Mouse (Mus musculus) Patski (cell line): ENCODE data around the gene Tst. TPM values are rescaled to one million over a fixed set of nuclear protein-coding genes. Genes with fewer than 3 reads are reported as not detected.

Source experiments
- ATAC-seq: fragments of 100-300 bp; one replicate; pipeline ENCODE4 v1.8.0; 2021
- CTCF ChIA-PET: fragments of 350-600 bp; sonication (Branson Sonifier 250); formaldehyde crosslinking; loops from one replicate; lab custom pipeline; 2022; ENCODE audit warnings: inconsistent platforms; lab: Charles Lee
- POLR2A ChIA-PET: fragments of 350-600 bp; sonication (Branson Sonifier 250); formaldehyde crosslinking; loops from one replicate; lab custom pipeline; 2022; ENCODE audit warnings: antibody characterized with exemption, inconsistent platforms; lab: Charles Lee
- DNase-seq: peaks from one replicate; pipeline ENCODE4 v3.0.0-alpha.2; 2011; ENCODE audit warnings: low read depth, low spot score
- H3K27me3 ChIP-seq: fragments of 371-371 bp; one replicate; pipeline ENCODE4 v1.5.1; 2021
- CTCF ChIP-seq: fragments of 100-300 bp; IDR thresholded peaks from one replicate; pipeline ENCODE4 v1.5.1; 2021
- in situ Hi-C: fragments of 300-500 bp; cut with MboI; formaldehyde crosslinking; loops from 3 replicates; pipeline ENCODE4 v1.11.1; 2018; ENCODE audit warnings: low pct_unique_long_range_greater_than_20kb, mixed read lengths
- polyA plus RNA-seq: library from polyadenylated mRNA; unstranded; gene quantifications from one replicate; pipeline ENCODE4 v1.2.3, GENCODE M21; 2021

Gene Tst
- polyA plus RNA-seq, 1 experiment from 2014 or later: 23.8 TPM

DNA sequence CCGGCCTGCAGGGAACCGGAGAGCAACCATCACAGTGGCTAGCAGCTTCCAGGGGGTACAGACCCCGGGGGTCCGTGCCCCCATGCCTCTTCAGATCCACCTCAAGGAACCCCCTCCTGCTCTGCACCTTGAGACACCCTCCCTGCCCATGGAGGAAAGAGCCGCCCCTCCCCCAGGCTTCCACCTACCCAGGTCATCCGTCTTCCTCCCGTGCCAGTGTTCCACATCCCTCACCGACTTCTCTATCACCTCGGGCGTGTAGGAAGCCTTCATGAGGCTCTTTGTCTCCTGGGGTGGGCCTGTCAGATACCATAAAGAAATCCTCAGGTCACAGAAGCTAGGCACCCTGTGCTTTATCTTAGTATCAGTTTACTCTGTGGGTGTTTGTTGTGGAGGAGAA lies 27.2 kb downstream of the Tst start:
- TF ChIP-seq CTCF: no peak
- in situ Hi-C loops: no loop called here
- H3K27me3 ChIP-seq: no peaks in the 10 kb centered on the region
- no peak for DNase-seq
- ChIA-PET CTCF (interaction anchor here (1.2 kb wide), 1 partner anchor 10 kb away, joined by 5 read pairs; no protein-coding TSS in a partner anchor), POLR2A (no interaction called here)
- no peak for ATAC-seq

DNA sequence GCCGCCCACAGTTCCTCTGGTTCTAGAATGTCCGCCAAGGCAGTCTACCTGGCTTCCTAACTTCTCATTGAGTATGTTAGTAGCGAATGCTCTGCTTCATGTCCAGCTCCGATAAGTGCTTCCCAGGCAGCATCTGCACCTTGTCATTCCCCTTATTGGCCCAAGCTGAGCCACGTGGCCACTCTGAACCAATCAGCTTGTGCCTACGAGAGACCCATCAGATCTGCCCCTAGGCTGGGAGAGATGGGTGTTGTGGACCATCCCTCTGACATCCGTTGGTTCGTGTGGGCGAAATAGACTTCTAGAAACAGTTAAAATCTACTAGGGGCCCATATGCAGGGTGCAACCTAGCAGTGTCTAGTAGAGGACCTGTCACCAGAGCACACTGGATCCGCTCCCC lies 27.8 kb downstream of the Tst start:
- DNase-seq: no peak
- in situ Hi-C loops: no loop called here
- H3K27me3 ChIP-seq: no peaks in the 10 kb centered on the region
- TF ChIP-seq CTCF: no peak
- CTCF ChIA-PET: interaction anchor here (1.2 kb wide), 1 partner anchor 9 kb away, joined by 5 read pairs; no protein-coding TSS in a partner anchor
- POLR2A ChIA-PET: no interaction called here
- ATAC-seq: no peak

DNA sequence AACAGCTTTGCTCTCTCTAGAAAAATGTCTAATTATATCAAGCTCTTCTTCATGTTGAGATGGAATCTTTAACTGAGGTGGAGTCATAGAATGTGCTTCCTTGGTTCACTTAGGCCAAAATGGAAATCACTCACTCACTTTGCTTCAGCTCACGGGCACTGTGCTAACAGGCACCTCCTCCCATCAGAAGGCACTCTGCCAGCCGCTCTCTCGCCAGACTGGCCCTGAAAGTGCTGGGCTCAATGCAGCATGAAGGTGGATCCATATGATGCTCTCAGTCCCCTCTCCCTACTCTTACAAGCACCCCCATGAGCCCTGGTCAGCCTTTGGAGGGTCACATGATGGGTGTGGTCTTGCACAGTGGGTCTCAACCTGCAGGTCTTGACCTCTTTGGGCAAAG lies 31.5 kb downstream of the Tst start:
- no peak for DNase-seq

GRCm38 (mm10) chr15:78372796-78373195 lies 32.9 kb downstream of the Tst start:
- no peak for TF ChIP-seq CTCF
- H3K27me3 ChIP-seq: no peaks in the 10 kb centered on the region
- ATAC-seq: no peak
- in situ Hi-C loops: loop anchor here (25.0 kb wide), 1 partner anchor 385 kb away; no protein-coding TSS in a partner anchor
- POLR2A ChIA-PET: no interaction called here
- CTCF ChIA-PET: interaction anchor here (1.3 to 2.5 kb wide), 2 partner anchors 49 to 52 kb away, joined by 3 to 5 read pairs; no protein-coding TSS in a partner anchor
- no peak for DNase-seq

More for the DNA sequence above, 31.5 kb downstream of the Tst start:
- CTCF ChIA-PET: interaction anchor here (2.5 kb wide), 1 partner anchor 48 kb away, joined by 5 read pairs; no protein-coding TSS in a partner anchor
- no peak for ATAC-seq
- no peaks in the 10 kb centered on the region for H3K27me3 ChIP-seq
- POLR2A ChIA-PET: no interaction called here
- TF ChIP-seq CTCF: no peak
- in situ Hi-C loops: loop anchor here (25.0 kb wide), 1 partner anchor 387 kb away; no protein-coding TSS in a partner anchor

DNA sequence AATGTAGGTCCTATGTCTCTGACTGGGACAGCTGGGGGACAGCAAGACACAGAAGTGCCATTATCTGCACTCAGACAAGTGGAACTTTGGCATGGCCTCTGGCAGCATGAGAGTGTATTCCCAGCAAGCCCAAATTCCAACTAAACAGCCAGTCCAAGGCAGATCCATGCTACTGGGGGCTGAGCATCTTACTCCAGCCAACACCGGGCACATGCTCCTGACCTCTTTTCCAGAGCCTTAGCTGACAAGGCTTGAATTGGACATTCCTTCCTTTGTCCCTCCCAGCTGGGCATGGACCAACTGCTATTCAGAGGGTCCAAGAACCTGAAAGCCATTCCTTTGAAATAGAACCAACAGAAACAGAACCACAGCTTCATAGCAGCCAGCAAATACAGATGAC lies 36.1 kb downstream of the Tst start:
- ATAC-seq (no peak), DNase-seq (no peak)
- peaks cover 8% of the 10 kb centered on the region for H3K27me3 ChIP-seq
- in situ Hi-C loops: loop anchor here (5.0 to 25.0 kb wide), 2 partner anchors 53 to 382 kb away; no protein-coding TSS in a partner anchor
- TF ChIP-seq CTCF: no peak
- CTCF ChIA-PET: interaction anchor here (1.0 to 2.2 kb wide), 6 partner anchors 9 to 59 kb away, joined by 3 to 9 read pairs (median 4); partner anchors contain the start of genes Kctd17, Mpst and Tst
- POLR2A ChIA-PET: no interaction called here

GRCm38 (mm10) chr15:78368926-78369346 lies 36.8 kb downstream of the Tst start:
- ATAC-seq: no peak
- in situ Hi-C loops: loop anchor here (5.0 to 25.0 kb wide), 2 partner anchors 53 to 382 kb away; no protein-coding TSS in a partner anchor
- TF ChIP-seq CTCF: peak; percentile 88
- no peak for DNase-seq
- CTCF ChIA-PET: interaction anchor here (0.9 to 2.2 kb wide), 9 partner anchors 10 to 60 kb away, joined by 3 to 9 read pairs (median 4); partner anchors contain the start of genes Kctd17, Mpst and Tst
- peaks cover 9% of the 10 kb centered on the region for H3K27me3 ChIP-seq
- POLR2A ChIA-PET: interaction anchor here (0.7 kb wide), 1 partner anchor 13 kb away, joined by 6 read pairs; no protein-coding TSS in a partner anchor

DNA sequence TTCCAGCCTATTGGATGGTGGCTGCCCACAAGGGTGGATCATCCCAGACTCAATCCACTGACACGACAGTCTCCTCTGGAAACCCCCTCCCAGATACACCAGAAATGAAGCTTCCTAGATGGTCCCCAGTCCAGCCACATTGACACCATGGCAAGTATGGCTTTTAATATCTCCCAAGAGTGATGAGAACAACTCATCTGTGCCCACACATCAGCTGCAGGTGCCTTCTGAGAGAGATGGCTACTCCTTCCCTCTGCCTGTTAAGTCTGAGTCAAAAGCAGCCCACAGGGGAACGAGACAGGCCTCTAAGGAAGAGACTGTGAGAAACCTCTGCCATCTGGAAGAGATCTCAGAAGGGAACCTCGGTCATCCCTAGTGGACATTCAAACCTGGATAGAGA lies 37.9 kb downstream of the Tst start:
- TF ChIP-seq CTCF: no peak
- peaks cover 17% of the 10 kb centered on the region for H3K27me3 ChIP-seq
- ChIA-PET CTCF (interaction anchor here (2.0 to 2.2 kb wide), 2 partner anchors 10 to 38 kb away, joined by 4 to 9 read pairs; partner anchors contain the start of genes Mpst and Tst), POLR2A (no interaction called here)
- in situ Hi-C loops: loop anchor here (5.0 to 25.0 kb wide), 2 partner anchors 54 to 381 kb away; no protein-coding TSS in a partner anchor
- no peak for ATAC-seq
- DNase-seq: no peak

DNA sequence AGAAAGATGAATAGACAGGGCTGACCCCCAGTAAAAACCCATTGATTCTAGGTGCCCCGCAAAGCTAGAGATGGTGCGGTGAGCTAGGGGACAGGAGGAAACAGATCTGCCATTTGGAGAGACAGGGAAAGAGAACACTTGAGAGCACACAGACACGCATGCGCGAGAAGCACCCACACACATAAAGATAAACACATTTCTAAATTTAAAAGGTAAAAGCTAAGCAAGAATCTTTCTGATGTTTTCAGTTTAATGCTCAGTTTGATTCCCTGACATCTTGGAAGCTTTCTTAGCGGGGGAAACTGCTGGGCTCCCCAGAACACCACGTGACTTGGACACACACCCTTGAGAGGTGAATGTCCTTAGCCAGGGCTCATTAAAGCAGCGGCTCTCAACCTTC lies 38.8 kb downstream of the Tst start:
- ChIA-PET CTCF (interaction anchor here (0.9 kb wide), 1 partner anchor 24 kb away, joined by 3 read pairs; no protein-coding TSS in a partner anchor), POLR2A (no interaction called here)
- peaks cover 21% of the 10 kb centered on the region for H3K27me3 ChIP-seq
- TF ChIP-seq CTCF: no peak
- no peak for ATAC-seq
- DNase-seq: no peak
- in situ Hi-C loops: loop anchor here (5.0 to 25.0 kb wide), 2 partner anchors 55 to 380 kb away; no protein-coding TSS in a partner anchor

GRCm38 (mm10) chr15:78365916-78366315 lies 39.8 kb downstream of the Tst start:
- DNase-seq (no peak), ATAC-seq (no peak)
- in situ Hi-C loops: loop anchor here (5.0 to 25.0 kb wide), 2 partner anchors 56 to 379 kb away; no protein-coding TSS in a partner anchor
- TF ChIP-seq CTCF: no peak
- H3K27me3 ChIP-seq: peaks cover 21% of the 10 kb centered on the region
- ChIA-PET POLR2A (no interaction called here), CTCF (interaction anchor here (0.9 to 1.0 kb wide), 2 partner anchors 23 to 103 kb away, joined by 3 read pairs; no protein-coding TSS in a partner anchor)

DNA sequence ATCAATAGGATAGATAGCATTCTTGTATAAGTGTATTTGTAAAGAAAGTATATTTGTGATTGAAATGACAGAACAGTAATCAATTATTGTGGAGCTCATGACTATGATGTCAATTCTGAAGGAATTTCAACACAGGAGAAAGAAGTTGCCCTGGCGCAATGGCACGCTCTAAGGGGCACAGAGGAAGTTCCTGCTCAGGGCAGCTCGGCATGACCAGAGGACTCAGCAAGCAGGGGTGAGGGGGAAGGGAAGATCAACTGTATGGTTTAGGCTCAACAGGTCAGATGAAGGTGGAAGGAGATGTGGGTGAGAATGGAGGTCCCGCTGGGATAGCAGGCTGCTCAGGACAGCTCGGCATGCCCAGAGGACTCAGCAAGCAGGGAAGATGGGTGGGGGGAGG lies 50.2 kb downstream of the Tst start:
- H3K27me3 ChIP-seq: peaks cover 6% of the 10 kb centered on the region
- ATAC-seq (no peak), DNase-seq (no peak)
- POLR2A ChIA-PET: interaction anchor here (0.9 kb wide), 1 partner anchor 13 kb away, joined by 6 read pairs; no protein-coding TSS in a partner anchor
- in situ Hi-C loops: loop anchor here (25.0 kb wide), 1 partner anchor 368 kb away; no protein-coding TSS in a partner anchor
- no peak for TF ChIP-seq CTCF
- CTCF ChIA-PET: interaction anchor here (0.6 to 2.1 kb wide), 8 partner anchors 8 to 98 kb away, joined by 3 to 18 read pairs (median 4); no protein-coding TSS in a partner anchor
